Mouse (Mus musculus): ENCODE measurements around the gene Shkbp1. TPM values are rescaled to one million over a fixed set of nuclear protein-coding genes. Genes with fewer than 3 reads are reported as not detected.
A peak's percentile ranks its signal among the peaks of the same experiment; 100 is the strongest.

Gene Shkbp1
- polyA plus RNA-seq, 1 experiment from 2014 or later: 10.9 TPM

- H3K4me3 ChIP-seq (ENCODE audit: low read depth, low read length): no peak overlapping the region
- ATAC-seq: no peak
- 71% methylated on average over 4 of the region's 4 CpGs for WGBS (ENCODE audit: insufficient replicate concordance)
- no peak overlapping the region for H3K4me2 ChIP-seq (ENCODE audit: low read depth, low read length)
- TF ChIP-seq CTCF (IDR thresholded peaks at IDR 0.05; ENCODE audit: low read depth) (no peak), EP300 (IDR thresholded peaks at IDR 0.05; ENCODE audit: low read depth) (no peak)
- peaks cover 46% of the 10 kb centered on the region for H3K27me3 ChIP-seq (ENCODE audit: insufficient read depth, low read length)
- DNase-seq: no peak
- H3K4me1 ChIP-seq (ENCODE audit: insufficient read depth): no peaks in the 10 kb centered on the region
- no peak overlapping the region for H3K9ac ChIP-seq (replicated peaks)
- H3K27ac ChIP-seq (ENCODE audit: low read depth): no peak overlapping the region
- H3K9me3 ChIP-seq (ENCODE audit: low read length): no peaks in the 10 kb centered on the region
- H3K36me3 ChIP-seq (replicated peaks; ENCODE audit: insufficient read depth, low read length): no peaks in the 10 kb centered on the region; the same call in 1 of the 2 replicates
Observed at GRCm38 (mm10) chr7:27339114-27339513, 16.7 kb downstream of the Shkbp1 start.

GRCm38 (mm10) chr7:27337175-27337853 lies 18.5 kb downstream of the Shkbp1 start, which contains the start of gene Ltbp4:
Ltbp4 (minus strand) TSS chr7:27337692.
- Histone ChIP-seq H3K4me2 (ENCODE audit: low read depth, low read length) (peak within 1 kb of the TSS; percentile 48), H3K36me3 (replicated peaks; ENCODE audit: insufficient read depth, low read length) (no peaks in the 10 kb centered on the region), H3K27me3 (ENCODE audit: insufficient read depth, low read length) (peaks cover 62% of the 10 kb centered on the region), H3K9me3 (ENCODE audit: low read length) (no peaks in the 10 kb centered on the region), H3K27ac (ENCODE audit: low read depth) (no peak within 1 kb of the TSS), H3K4me1 (ENCODE audit: insufficient read depth) (no peaks in the 10 kb centered on the region; the same call in 1 of the 2 replicates), H3K4me3 (ENCODE audit: low read depth, low read length) (0 out of 2 replicates have a peak within 1 kb of the TSS, but pooled peaks have one; percentile 13), H3K9ac (replicated peaks) (no peak within 1 kb of the TSS)
- ATAC-seq (peak; percentile 81), DNase-seq (peak; percentile 67)
- TF ChIP-seq EP300 (IDR thresholded peaks at IDR 0.05; ENCODE audit: low read depth) (no peak), CTCF (IDR thresholded peaks at IDR 0.05; ENCODE audit: low read depth) (no peak)
- WGBS (ENCODE audit: insufficient replicate concordance): 1% methylated on average over 36 of the region's 36 CpGs

GRCm38 (mm10) chr7:27335928-27336823 lies 19.6 kb downstream of the Shkbp1 start:
- Histone ChIP-seq H3K27ac (ENCODE audit: low read depth) (no peak overlapping the region), H3K9ac (replicated peaks) (no peak overlapping the region), H3K9me3 (ENCODE audit: low read length) (no peaks in the 10 kb centered on the region), H3K4me3 (ENCODE audit: low read depth, low read length) (no peak overlapping the region), H3K27me3 (ENCODE audit: insufficient read depth, low read length) (peaks cover 74% of the 10 kb centered on the region), H3K4me2 (ENCODE audit: low read depth, low read length) (no peak overlapping the region), H3K36me3 (replicated peaks; ENCODE audit: insufficient read depth, low read length) (no peaks in the 10 kb centered on the region), H3K4me1 (ENCODE audit: insufficient read depth) (no peaks in the 10 kb centered on the region; the same call in 1 of the 2 replicates)
- peak; percentile 64 for ATAC-seq
- DNase-seq: peak; percentile 88
- TF ChIP-seq CTCF (IDR thresholded peaks at IDR 0.05; ENCODE audit: low read depth) (peak; percentile 98), EP300 (IDR thresholded peaks at IDR 0.05; ENCODE audit: low read depth) (no peak)
- 2% methylated on average over 47 of the region's 47 CpGs for WGBS (ENCODE audit: insufficient replicate concordance)

- TF ChIP-seq CTCF (IDR thresholded peaks at IDR 0.05; ENCODE audit: low read depth): no peak
- no peak for TF ChIP-seq EP300 (IDR thresholded peaks at IDR 0.05; ENCODE audit: low read depth)
- ATAC-seq (no peak), DNase-seq (no peak)
- Histone ChIP-seq H3K36me3 (replicated peaks; ENCODE audit: insufficient read depth, low read length) (no peaks in the 10 kb centered on the region), H3K4me3 (ENCODE audit: low read depth, low read length) (no peak overlapping the region), H3K4me2 (ENCODE audit: low read depth, low read length) (no peak overlapping the region), H3K27ac (ENCODE audit: low read depth) (no peak overlapping the region), H3K9ac (replicated peaks) (no peak overlapping the region), H3K27me3 (ENCODE audit: insufficient read depth, low read length) (peaks cover 84% of the 10 kb centered on the region), H3K4me1 (ENCODE audit: insufficient read depth) (peaks cover 10% of the 10 kb centered on the region; the same call in 1 of the 2 replicates), H3K9me3 (ENCODE audit: low read length) (no peaks in the 10 kb centered on the region)
- WGBS (ENCODE audit: insufficient replicate concordance): 53% methylated on average over 15 of the region's 15 CpGs
Observed at GRCm38 (mm10) chr7:27335011-27335720, 20.7 kb downstream of the Shkbp1 start.

- Histone ChIP-seq H3K27ac (ENCODE audit: low read depth) (no peak overlapping the region), H3K4me1 (ENCODE audit: insufficient read depth) (peaks cover 15% of the 10 kb centered on the region), H3K9me3 (ENCODE audit: low read length) (no peaks in the 10 kb centered on the region), H3K9ac (replicated peaks) (no peak overlapping the region), H3K4me3 (ENCODE audit: low read depth, low read length) (no peak overlapping the region; the same call in 1 of the 2 replicates), H3K4me2 (ENCODE audit: low read depth, low read length) (peak overlapping the region; percentile 71; the same call in 1 of the 2 replicates), H3K27me3 (ENCODE audit: insufficient read depth, low read length) (peaks cover 89% of the 10 kb centered on the region), H3K36me3 (replicated peaks; ENCODE audit: insufficient read depth, low read length) (no peaks in the 10 kb centered on the region)
- WGBS (ENCODE audit: insufficient replicate concordance): 11% methylated on average over 32 of the region's 32 CpGs
- DNase-seq (no peak), ATAC-seq (no peak)
- TF ChIP-seq CTCF (IDR thresholded peaks at IDR 0.05; ENCODE audit: low read depth): 0 out of 2 replicates have a peak, but pooled peaks have one; percentile 23
- TF ChIP-seq EP300 (IDR thresholded peaks at IDR 0.05; ENCODE audit: low read depth): no peak
Observed at GRCm38 (mm10) chr7:27334405-27334911, 21.4 kb downstream of the Shkbp1 start.
